Mouse (Mus musculus) cerebellum, adult 11 months (tissue): ENCODE data around the gene Kcnh1.

Experiments
- DNase-seq: peaks from one replicate; pipeline ENCODE4 v3.0.0; 2022

The Kcnh1 gene

DNA sequence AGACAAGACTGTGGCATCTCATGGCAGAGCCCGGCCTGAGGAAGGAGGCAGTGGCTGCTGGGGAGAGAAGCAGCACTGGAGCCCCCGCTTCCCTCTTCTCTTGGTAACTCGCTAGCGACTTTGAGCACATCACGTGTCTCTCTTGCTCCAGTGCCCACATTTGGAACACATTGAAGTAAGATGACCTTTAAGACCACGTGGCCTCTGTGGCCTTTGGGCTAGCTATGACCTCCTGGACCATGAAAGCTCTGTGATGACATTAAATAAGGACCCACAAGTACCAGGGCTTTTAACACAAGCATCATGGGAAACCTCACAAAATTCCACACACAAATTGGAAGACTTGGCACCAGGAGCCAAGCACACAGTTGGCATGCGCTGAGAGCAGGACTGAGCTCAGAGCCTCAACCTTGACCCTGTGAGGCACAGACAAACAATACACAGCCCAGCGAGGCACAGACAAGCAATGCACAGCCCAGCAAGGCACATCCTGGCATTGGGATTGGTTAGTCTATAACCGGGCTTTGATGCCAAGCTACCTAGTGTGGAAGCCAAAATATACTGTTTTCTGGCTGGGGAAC, 225.8 kb downstream of the Kcnh1 start:
- DNase-seq, result peak; percentile 40

DNA sequence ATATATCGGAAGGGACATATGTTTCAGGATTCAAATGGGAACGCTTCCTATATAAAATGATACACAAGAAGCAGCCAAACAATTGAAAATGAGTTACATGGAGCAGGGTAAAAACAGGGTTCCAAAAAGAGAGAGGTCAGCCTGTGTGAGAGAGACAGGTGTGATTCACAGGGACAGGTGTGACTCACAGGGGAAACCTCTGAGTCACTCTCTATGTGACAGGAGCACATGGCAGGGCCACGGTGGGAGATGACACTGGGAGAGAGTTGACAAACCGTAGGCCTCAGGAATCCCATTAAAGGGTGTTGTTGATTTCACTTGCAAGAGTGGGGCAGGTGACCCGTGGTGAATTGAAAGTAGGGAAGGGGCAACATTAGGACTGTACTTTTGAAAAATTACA, 228.6 kb downstream of the Kcnh1 start:
- DNase-seq, result no peak

DNA sequence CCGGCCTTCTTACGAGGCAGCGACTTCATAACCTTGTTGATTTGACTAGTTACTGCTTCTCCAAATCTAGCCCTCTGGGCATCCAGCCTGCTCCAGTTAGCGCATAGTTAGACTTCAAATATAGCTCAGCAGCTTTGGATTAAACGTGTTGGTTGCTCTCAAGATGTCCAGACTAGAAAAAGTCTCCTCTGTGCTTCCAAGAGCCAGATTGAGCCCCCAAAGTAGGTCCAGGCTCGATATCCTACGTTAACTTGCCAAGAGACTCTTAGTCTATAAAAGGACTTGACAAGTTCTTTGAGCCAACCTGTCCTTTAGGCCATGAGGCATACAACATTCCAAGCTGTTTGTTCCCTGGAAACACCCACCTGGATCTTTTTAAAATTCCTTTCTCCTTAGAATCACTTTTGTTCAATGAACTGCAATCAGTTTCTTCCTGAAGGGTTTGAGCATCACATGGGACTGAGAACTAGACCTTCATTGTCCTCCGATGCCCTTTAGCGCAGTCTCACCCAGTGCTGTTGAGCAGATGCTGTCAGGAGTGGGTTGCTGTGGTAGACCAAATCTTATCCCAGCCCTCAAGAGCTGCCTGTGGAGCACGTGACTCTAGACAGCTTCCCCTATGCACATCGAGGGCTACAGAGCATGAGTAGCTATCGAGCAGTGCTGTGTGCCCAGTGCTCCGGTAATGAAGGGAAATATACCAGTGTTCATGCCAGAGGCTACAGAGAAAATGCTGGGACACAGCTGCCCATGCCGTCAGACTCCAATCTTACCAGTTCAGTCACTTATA, 231.0 kb downstream of the Kcnh1 start:
- DNase-seq, result no peak

DNA sequence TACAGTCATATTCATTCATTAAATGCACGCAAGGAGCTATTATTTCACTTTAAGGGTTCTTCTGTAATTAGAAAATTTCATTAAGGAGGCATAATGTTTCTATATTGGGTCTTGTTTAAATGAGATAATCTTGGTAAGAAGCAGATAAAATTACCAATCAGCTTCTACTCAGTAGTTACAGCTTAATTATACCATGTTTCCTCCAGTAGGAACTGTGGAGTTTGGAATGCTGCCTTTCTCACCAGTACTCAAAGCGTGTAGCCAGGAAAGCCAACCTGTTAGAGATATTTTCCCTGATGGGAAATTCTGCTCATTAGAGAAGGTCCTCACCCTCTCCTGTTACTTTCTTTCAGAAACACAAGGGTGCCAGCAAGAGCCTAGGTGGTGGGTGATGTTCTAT, 240.8 kb downstream of the Kcnh1 start:
- no peak for DNase-seq

DNA sequence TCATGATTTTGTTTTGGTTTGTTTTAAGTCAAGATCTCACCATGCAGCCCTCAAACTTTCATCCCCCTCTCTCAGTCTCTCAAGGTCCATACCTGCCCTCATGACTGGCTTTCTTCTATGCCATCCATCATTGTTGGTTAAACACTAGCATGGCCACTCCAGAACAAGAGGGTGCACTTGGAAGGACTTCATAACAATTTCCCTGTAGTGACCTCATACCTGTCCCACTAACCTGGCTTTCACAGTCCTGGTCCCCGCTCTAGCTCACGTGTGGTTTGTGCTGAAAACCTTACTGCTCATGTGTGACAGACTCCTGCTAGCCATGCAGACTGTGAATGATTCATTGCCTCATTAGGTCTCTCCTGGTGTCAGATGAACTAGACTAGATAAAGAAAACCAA, 244.9 kb downstream of the Kcnh1 start:
- DNase-seq, result no peak

DNA sequence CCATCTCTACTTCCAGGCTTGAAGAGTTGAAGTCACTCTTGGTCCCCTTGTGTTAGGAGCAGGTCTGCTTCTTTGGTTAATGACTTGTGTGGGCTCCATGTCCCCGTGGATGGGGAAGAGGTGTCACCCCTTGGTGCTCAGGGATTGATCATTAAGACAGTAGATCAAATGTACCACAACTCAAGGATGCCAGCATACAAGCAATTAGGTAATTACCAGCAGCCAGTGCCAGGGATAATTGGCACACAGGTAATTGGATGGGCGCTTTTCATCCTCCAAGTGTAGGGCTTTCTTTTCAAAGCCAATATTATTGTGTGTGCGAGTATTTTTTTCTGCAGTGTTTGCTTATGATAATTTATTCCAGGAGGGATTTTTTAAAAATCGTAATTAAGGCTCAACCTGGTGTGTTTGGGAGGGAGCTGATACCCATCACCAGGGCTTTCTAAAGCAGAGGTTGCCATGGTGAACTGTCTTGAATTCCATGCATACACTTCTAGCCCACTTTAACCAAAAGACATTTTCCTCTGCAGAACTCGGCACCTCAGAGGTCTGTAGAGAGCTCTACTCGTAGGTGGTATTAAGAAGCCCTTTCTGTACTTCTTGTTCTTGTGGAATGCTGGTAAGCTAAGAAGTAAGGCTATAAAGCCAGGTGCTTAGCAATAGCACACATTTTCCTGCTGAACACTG, 248.7 kb downstream of the Kcnh1 start:
- DNase-seq, result no peak

DNA sequence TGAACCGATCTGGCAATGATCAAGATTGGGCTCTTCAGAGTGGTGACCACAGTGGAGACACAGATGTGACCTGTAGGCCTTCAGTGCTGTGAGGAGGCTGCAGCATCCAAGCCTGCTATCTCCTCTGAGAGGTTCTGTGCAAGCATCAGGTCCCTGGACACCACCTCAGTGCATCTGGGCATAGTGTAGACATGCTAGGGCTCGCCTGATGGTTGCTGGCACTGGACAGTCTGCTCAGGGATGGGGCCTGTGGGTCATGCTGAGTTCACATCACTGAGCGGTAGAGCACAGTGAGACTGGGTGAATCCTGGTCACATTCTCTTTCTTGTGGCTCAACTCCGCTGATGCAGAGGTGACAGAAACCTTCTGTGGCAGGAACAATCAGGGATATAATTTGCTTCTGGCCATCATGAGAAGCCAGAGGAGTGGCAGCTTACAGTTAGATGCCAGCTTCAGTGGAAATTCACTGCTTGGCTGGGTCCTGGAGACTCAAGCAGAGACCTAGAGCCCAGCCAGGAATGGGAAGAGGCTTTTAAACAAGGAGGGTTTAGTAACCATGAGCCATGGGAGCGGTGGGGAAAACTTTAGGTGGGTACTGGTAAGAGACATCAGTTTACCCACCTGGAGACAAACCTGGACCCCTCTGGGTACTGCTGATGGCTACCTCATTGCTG, 252.3 kb downstream of the Kcnh1 start:
- DNase-seq, result no peak

DNA sequence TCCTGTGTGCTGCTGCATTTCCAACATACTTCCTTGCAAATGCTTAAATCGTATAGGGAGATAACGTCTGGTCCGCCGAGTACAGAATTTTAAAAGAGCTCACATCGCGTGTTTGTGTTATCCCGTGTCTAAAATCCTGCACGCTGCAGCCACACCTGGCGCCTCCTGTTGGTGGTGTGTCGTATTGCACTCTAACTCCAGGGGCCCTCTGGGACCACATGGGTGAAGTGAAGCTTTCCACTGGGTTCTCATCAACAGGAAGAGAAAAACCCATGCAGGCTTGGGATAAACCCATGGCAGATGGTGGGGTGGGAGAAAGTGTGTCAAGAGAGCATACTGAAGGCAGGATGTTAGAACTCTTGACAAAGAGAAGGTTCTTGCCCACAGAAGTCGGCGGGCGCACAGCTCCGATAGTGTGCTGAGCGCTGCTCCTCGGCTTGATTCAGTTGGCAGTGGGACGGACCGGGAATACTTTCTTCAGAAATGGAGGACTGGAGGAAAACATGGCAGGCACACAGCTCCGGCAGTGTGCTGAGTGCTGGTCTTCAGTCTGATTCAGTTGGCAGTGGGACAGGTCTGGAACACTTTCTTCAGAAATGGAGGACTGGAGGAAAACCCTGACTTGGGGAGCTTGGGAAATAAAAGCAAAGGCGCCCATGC, 253.6 kb downstream of the Kcnh1 start:
- DNase-seq, result peak; percentile 44

DNA sequence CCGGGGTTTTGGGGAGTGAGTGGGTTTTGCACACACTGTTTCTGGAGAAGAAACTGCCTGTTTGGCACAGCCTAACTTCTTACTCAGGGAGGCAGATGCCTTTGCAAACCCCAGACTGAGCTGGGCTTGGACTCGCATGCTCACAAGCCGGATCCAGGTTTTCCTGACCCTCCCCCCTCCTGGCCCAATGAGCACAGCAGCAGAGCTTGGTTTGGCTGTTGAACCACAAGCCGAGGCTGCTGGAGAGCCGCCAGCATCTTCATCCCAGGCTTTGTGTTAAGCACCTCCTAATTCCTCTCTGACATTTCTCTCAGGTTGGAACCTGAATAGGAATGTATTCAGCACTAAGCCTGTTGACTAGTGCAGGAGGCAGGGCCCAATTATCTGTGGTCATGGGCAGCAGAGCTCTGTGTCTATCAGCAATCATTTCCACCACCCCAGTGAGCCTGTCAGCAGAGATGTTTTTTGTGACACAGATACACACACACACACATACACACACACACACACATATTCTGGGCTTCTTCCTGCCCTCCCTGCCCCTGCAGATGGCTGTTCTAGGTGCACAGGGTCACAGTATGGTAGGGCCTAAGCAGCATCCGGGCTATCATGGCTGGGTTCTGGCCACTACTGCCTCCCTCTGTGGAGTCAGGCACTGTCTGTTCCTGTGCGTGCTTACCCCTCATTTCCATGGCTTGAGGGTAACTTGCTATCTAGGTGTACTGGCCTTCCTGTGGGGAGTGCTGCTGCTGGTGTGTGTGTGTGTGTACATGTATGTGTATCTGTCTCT, 254.3 kb downstream of the Kcnh1 start:
- DNase-seq, result peak; percentile 94

DNA sequence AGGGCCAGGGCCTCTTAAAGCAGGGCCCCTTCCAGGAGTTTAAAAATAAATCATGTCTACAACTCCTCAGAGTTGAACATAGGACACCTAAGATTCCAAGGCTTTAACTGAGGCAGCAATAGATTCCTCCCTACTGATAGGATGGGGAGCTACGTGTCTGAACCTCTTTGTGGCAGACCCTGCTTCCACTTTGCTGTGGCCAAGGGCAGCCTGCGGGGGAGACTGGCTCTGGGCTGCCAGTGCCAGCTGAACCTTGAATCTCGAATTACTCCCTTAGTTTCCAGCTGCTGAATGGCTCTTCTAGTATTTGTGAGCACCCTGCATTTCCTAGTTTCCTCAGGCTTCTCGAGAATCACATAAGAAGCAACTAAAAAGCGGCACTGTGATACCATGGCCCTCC, 255.6 kb downstream of the Kcnh1 start:
- no peak for DNase-seq

DNA sequence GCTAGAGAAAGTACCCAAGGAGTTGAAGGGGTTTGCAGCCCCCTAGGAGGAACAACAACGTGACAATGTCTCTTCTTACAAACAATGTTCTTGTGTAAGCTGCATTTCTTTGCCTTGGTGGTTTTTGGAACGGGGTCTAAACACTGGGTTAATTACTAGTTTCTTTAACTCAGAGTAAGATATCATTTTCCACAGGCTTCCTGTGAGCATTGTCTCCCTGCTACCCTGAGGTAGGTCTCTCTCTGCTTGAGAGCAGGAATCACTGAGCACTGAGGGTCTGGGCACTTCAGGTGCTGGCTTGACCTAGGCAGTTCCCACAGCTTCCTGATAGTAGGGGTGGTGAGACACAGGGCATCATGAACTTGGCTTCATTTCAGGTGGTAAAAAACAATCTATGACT, 257.1 kb downstream of the Kcnh1 start:
- DNase-seq, result no peak

DNA sequence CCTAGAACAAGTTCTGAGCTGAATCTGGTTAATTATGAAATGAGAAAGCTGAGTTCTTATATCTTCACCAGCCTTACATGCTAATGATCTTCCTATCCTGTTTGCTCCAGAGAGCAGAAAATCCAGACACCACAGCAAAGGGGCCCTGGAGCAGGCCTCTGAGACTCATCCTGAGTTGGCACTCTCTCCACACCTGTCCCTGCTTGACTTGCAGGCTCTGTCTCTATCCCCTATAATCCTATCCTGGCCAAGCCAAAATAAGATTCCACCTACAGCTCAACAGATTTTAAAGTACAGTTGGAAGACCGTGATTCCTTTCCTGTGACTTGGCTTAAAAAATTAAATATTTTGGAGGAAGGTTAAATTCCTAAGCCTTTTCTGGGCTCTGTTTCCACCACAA, 257.9 kb downstream of the Kcnh1 start:
- DNase-seq, result no peak

DNA sequence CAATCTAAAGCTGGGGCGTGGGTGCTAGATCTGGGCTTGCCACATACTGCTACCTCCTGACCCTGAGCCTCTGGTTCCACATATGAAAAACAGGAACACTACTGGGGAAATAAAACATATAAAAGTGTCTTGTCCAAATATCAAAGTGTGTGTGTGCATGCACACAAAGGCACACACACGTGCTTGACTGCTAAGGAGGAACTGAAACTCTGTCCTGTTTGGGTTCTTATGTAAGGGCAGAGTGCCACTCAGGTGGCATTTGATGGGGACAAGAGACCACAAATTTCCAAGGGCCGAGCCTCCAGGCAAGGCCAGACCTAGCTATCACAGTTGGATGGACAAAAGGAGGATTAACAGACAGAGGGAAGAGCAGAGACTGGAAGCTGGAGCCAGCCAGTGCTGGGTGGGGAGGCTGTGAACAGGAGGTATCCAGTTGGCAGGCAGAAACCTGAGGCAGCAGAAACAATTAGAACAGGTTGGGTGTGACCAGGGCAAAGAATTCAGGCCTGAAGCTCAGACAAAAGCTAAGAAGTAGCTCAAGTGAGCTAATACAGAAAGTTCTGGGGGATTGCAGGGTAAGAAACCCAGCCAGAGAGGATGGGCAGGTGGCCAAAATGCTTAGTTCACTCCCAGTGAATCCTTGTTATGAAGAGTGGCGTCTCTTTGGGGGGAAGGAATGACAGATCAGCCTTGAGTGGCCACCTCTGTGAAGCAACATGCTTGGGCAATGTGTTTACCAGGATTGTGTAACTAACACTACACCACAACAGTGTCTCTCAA, 259.2 kb downstream of the Kcnh1 start:
- DNase-seq, result peak; percentile 66

DNA sequence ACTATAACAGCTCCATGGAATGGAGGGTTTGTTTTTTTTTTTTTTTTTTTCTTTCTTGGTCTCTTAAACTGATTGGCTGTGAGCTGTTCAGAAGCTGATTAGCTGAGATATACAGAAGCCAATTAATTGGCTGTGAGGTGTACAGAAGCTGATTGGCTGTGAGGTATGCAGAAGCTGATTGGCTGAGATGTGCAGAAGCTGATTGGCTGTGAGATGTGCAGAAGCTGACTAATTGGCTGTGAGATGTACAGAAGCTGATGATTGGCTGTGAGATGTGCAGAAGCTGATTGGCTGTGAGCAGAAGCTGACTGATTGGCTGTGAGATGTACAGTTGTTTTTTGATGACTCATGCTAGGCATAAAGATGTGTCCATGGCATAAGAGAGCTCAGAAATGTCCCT, 259.9 kb downstream of the Kcnh1 start:
- no peak for DNase-seq

DNA sequence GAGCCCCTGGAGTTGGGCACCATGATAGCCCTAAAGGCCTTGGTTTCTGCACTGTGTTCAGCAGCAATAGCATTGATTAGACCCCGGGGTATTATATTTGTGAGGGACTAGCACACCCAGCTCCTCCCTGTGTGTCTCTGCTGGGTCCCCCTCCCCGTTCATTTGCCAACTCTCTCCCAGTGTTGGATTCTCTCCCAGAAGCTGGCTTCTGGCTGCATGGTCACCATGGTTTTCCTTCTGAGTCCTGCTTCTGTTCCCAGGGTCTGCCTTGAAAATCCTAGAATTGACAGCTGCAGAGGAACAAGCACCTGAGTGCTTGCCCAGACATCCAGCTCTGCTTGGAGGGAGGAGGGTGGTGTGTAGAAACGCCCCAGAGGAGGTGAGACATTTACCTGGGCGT, 261.1 kb downstream of the Kcnh1 start:
- DNase-seq, result no peak

DNA sequence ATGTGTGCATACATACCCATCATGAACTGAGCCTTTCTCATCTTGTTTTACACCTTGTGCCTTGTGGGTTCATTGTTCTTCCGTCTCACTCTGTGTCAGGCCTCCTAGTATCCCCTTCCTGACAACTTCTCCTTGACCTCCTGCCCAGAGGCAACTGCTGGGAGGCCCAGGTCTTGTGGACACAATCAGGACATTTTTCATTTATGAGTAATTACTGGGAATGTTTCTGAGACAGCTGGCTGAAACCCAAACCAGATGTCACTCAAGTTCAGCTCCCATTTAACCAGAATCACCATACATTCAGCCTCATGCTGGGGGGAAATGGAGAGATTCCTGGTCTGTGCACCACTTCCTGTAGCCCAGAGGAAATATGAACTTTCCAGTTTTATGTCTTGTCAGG, 263.9 kb downstream of the Kcnh1 start:
- no peak for DNase-seq

DNA sequence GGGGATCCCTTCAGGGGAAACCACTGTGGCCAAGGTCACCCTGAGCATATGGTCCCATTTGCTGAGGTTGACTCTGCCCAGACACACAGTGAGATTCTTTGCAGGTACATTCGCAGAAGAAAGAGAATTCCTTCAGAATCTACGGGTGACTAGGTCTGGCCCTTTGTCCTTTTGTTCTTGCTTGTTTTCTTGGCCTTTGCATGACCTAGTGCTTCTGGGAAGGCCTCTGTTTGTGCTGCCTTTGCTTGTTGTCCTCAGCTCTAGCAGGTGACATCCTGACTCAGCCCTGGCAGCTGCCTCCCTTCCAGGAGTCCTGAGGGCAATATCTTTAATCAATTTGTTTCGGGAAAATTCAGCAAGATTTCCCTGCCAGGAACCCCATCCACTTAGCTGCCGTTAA, 264.4 kb downstream of the Kcnh1 start:
- DNase-seq, result no peak

DNA sequence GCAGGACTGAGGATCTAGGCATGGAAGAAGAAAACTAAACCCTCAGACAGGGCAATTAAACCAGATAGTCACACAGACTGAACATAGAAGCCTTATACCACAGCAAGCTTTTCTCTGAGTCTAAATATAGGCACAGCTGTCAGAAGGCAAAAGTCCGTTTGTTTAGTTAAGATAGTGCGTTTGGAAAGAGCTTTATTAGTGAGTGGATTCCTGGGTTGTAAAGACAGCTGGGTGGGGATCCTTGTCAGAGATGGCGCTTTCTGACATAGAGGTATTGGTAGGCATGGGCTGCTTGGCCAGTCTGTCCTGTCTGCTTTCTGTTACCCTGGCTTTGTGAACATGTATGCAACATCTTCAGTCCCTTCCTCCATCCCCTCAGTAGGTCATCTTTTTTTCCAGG, 266.5 kb downstream of the Kcnh1 start:
- no peak for DNase-seq

DNA sequence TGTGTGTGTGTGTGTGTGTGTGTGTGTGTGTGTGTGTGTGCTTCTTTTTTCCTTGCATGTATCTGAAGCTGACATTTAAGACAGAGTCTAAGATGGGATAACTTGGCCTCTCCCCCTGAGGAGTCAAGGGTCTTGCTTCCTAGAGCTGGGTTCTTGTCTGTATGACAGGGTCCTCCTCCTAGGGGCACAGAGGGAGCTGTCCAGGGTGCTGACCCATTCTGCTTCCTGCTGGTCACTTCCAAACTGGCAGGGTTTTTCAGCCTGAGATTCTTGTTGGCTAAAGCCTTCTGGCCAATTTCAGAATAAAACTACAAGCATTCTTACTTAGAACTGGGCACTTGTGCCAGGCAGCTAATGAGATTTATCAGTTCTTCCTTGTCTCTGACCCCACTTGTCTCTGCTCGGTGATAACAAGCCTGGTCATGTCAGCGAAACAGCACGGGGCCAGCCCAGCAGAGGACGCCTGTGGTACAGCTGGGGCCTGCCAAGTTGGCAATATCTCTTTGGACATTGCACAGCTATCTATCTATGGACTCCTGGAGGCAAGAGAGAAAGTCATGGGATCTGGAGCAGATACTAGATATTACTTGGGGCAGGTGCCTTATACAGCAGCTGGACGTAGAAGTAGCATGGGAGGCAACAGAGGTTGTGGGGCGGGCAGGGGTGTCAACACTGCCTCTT, 267.1 kb downstream of the Kcnh1 start:
- peak; percentile 47 for DNase-seq

DNA sequence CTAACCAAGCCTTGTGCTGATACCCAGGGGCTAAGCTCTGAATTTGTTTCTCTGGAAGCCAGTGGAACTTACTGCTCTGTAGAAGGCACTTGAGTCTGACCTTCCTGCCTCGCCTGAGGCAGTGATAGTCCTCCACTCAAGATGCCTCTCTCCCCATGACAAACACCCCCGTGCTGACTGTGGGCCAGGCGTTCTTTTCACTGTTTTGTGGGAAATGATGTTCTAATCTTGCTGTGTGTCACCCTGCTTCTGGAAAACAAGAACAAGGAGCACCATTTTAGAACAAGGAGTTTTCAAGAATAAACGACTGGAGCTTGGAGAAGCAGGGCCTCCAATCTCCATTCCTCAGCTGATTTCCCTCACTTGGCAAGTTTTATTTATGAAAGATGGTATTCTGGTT, 273.2 kb downstream of the Kcnh1 start:
- DNase-seq, result no peak

DNA sequence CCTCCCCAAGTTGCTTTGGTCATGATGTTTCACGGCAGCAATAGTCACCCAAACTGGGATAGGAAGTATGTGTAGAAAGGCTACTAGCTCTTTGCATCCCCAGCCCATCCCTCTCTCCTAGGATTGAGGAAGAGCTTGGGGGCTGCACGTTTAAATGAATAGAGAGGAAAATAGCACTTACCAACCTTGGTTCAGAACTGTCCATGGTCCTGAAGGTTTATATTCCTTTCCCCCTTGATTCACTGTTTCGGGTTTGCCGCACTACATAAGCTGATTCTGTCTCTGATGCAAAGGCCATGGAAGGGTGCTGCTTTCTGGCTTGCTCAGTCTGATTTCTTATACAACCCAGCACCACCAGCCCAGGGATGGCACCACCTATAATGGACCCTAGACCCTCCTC, 281.8 kb downstream of the Kcnh1 start:
- DNase-seq, result no peak
